Mouse (Mus musculus): ENCODE results near the gene Krt86. TPM values are rescaled to one million over a fixed set of nuclear protein-coding genes. Genes with fewer than 3 reads are reported as not detected.
A peak's percentile ranks its signal among the peaks of the same experiment; 100 is the strongest.

The Krt86 gene
- polyA plus RNA-seq, 1 experiment from 2014 or later: not detected

DNA sequence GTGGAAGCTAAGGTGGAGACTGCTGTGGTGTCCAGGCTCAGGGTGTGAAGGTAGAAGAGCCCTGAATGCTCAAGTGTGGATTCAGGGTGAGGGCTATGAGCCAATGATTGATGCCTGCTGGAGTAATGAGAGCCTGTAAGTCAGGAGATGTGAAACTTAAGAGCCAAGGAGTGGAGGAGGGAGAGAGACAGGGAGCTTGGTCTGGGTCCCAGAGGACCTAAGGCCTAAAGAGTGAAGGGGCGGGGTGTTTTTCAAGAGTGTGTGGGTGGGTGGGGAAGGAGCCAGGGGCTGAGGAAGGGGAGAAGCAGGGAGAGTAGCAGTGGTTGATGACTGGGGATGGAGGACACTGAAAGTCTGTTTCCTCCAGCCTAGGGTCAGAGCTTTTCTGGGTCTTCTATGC lies 10.4 kb downstream of the Krt86 start:
- DNase-seq (ENCODE audit: low spot score) (no peak), ATAC-seq (no peak)
- Histone ChIP-seq H3K4me1 (ENCODE audit: control insufficient read depth, insufficient read depth, low read length) (peaks cover 7% of the 10 kb centered on the region; the same call in 1 of the 2 replicates), H3K27ac (ENCODE audit: low read depth, low read length) (no peak overlapping the region), H3K9ac (ENCODE audit: low read length) (no peak overlapping the region), H3K36me3 (ENCODE audit: control insufficient read depth, insufficient read depth, low read length) (no peaks in the 10 kb centered on the region), H3K9me3 (replicated peaks; ENCODE audit: control insufficient read depth, low read length) (no peaks in the 10 kb centered on the region), H3K27me3 (replicated peaks; ENCODE audit: control insufficient read depth, insufficient read depth, low read length) (0 out of 2 replicates have a peak, but pooled peaks cover 2% of the 10 kb centered on the region), H3K4me3 (ENCODE audit: low read depth, low read length) (no peak overlapping the region), H3K4me2 (ENCODE audit: low read length) (no peak overlapping the region)
- 64% methylated on average over 1 of the region's 1 CpGs for WGBS

DNA sequence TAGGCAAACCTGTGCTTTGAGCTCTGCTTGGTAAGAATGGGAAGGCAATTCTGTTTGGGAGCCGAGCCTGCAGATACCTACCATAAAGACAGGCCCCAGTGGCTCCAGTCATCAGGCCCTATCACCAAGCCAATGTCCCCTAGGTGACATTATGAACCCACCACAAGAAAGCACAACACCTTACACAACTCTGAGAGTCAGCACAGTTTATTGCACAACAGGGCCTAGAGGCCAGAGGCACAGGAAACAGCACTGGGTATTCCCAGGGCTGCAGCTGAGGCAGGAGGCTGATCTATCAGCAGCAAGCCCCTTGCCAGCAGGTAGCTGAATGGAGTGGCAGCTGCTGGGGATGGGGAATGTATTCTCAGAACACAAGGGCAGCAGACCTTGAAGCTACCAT lies 11.7 kb downstream of the Krt86 start:
- Histone ChIP-seq H3K4me2 (ENCODE audit: low read length) (no peak overlapping the region), H3K4me1 (ENCODE audit: control insufficient read depth, insufficient read depth, low read length) (no peaks in the 10 kb centered on the region), H3K36me3 (ENCODE audit: control insufficient read depth, insufficient read depth, low read length) (no peaks in the 10 kb centered on the region), H3K9ac (ENCODE audit: low read length) (no peak overlapping the region), H3K9me3 (replicated peaks; ENCODE audit: control insufficient read depth, low read length) (no peaks in the 10 kb centered on the region), H3K27me3 (replicated peaks; ENCODE audit: control insufficient read depth, insufficient read depth, low read length) (0 out of 2 replicates have a peak, but pooled peaks cover under 1% of the 10 kb centered on the region), H3K27ac (ENCODE audit: low read depth, low read length) (no peak overlapping the region), H3K4me3 (ENCODE audit: low read depth, low read length) (no peak overlapping the region)
- 94% methylated on average over 1 of the region's 1 CpGs for WGBS
- no peak for ATAC-seq
- no peak for DNase-seq (ENCODE audit: low spot score)

DNA sequence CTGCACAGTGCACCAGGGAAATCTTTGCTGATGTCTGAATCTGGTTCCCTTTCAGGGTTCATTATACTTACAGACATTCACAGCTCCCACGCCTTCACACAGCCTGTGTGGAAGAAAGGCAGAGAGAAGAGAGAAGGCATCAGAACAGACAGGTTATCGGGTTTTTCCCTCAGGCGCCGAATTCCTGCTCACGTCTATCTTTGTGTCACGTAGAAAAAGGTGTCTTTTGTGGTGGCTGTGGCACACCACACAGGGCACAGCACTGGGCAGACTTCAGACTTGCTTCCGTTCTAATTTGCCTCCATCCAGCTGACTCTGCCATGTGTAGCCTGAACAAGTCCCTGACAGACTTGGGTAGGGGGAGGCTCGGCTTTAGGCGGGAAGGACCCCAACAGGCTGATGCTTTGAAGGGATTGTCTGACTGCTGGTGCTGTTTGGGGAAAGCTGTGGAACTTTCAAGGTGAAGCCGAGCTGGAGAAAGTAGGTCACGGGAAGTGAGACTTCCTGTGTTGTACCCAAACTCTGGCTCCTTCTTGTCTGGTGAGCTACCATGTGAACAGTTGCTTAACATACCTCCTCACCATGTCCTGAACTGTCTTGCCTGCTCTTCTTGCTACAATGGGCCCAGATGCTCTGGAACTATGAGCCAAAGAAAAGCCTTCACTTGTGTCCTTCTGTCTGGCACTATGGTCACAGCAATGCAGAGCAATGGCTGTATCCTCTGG lies 12.8 kb downstream of the Krt86 start:
- no peak overlapping the region for H3K9ac ChIP-seq (ENCODE audit: low read length)
- H3K27ac ChIP-seq (ENCODE audit: low read depth, low read length): no peak overlapping the region
- no peak overlapping the region for H3K4me2 ChIP-seq (ENCODE audit: low read length)
- DNase-seq (ENCODE audit: low spot score): no peak
- no peaks in the 10 kb centered on the region for H3K9me3 ChIP-seq (replicated peaks; ENCODE audit: control insufficient read depth, low read length)
- H3K27me3 ChIP-seq (replicated peaks; ENCODE audit: control insufficient read depth, insufficient read depth, low read length): no peaks in the 10 kb centered on the region
- 83% methylated on average over 11 of the region's 11 CpGs for WGBS
- ATAC-seq: no peak
- no peaks in the 10 kb centered on the region for H3K36me3 ChIP-seq (ENCODE audit: control insufficient read depth, insufficient read depth, low read length)
- H3K4me3 ChIP-seq (ENCODE audit: low read depth, low read length): no peak overlapping the region
- no peaks in the 10 kb centered on the region for H3K4me1 ChIP-seq (ENCODE audit: control insufficient read depth, insufficient read depth, low read length)

DNA sequence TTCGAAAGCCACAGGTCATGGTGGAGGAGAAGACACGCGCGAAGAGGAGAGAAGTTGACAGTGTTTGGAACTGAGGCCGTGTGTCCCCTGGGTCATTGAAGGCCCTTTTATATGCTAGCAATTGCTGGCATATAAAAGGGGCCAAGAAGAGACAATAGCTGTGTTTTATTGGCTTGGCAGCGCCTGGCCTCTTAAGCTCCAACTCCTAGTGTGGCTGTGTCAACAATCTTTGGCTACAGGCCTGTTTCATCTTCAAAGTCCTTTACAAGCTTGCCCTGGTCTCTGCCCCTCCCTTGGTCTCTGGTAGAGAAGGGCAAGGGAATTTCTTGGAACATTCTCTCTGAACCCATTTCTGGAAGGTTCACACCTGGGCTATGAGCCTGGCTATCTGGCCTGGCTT lies 18.2 kb downstream of the Krt86 start, which contains the start of gene Krt83:
Gene Krt83, minus strand, starts transcription at position 82 of the 400 bp plus-strand sequence.
- Histone ChIP-seq H3K4me2 (ENCODE audit: low read length) (no peak within 1 kb of the TSS), H3K27me3 (replicated peaks; ENCODE audit: control insufficient read depth, insufficient read depth, low read length) (no peaks in the 10 kb centered on the region), H3K36me3 (ENCODE audit: control insufficient read depth, insufficient read depth, low read length) (no peaks in the 10 kb centered on the region), H3K27ac (ENCODE audit: low read depth, low read length) (no peak within 1 kb of the TSS), H3K4me3 (ENCODE audit: low read depth, low read length) (no peak within 1 kb of the TSS), H3K9ac (ENCODE audit: low read length) (no peak within 1 kb of the TSS), H3K9me3 (replicated peaks; ENCODE audit: control insufficient read depth, low read length) (no peaks in the 10 kb centered on the region), H3K4me1 (ENCODE audit: control insufficient read depth, insufficient read depth, low read length) (no peaks in the 10 kb centered on the region)
- no peak for ATAC-seq
- no peak for DNase-seq (ENCODE audit: low spot score)
- 58% methylated on average over 6 of the region's 6 CpGs for WGBS

DNA sequence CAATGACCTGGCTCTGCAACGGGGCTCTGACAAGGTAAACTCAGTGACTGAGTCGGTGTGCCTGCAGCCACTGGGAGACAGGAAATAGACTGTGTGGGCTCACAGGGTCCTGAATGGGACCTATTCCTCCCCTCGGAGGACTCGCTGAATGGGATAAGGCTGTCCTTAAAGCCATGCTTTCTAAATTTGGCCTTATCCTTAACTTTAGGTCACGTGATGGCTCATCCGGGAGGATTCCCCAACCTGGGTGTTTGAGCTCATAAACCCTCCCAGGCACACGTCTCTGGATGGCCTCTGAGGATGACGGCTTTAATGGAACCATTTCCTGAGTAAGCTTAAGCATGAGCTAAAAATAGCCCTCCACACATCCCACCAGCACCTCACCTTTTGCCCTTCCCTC lies 19.4 kb downstream of the Krt86 start:
- Histone ChIP-seq H3K36me3 (ENCODE audit: control insufficient read depth, insufficient read depth, low read length) (no peaks in the 10 kb centered on the region), H3K27me3 (replicated peaks; ENCODE audit: control insufficient read depth, insufficient read depth, low read length) (no peaks in the 10 kb centered on the region), H3K4me1 (ENCODE audit: control insufficient read depth, insufficient read depth, low read length) (no peaks in the 10 kb centered on the region), H3K9ac (ENCODE audit: low read length) (no peak overlapping the region), H3K9me3 (replicated peaks; ENCODE audit: control insufficient read depth, low read length) (no peaks in the 10 kb centered on the region), H3K27ac (ENCODE audit: low read depth, low read length) (no peak overlapping the region), H3K4me2 (ENCODE audit: low read length) (no peak overlapping the region), H3K4me3 (ENCODE audit: low read depth, low read length) (no peak overlapping the region)
- DNase-seq (ENCODE audit: low spot score) (no peak), ATAC-seq (no peak)
- WGBS: 81% methylated on average over 8 of the region's 8 CpGs

DNA sequence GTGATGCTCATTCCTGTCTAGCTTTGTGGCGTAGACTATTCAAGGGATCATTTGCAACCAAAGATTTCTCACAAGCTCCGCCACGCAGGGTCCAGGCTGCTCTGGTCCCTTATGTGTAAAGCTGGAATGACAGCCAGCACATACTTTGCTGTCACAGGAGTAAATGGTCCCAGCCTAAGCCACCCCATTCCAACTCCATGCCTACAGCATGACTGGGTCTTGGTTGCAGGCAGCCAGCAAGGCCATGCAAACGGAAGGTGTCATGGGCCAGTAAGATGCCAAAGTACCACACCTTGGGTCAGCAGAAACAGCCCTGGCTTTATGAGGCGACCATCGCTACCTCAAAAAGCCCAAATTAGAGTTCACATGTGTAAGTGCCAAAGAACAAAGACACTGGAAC lies 20.4 kb downstream of the Krt86 start:
- H3K4me2 ChIP-seq (ENCODE audit: low read length): no peak overlapping the region
- no peaks in the 10 kb centered on the region for H3K9me3 ChIP-seq (replicated peaks; ENCODE audit: control insufficient read depth, low read length)
- no peak overlapping the region for H3K9ac ChIP-seq (ENCODE audit: low read length)
- no peak for DNase-seq (ENCODE audit: low spot score)
- no peak overlapping the region for H3K27ac ChIP-seq (ENCODE audit: low read depth, low read length)
- no peak for ATAC-seq
- H3K36me3 ChIP-seq (ENCODE audit: control insufficient read depth, insufficient read depth, low read length): no peaks in the 10 kb centered on the region
- H3K4me3 ChIP-seq (ENCODE audit: low read depth, low read length): no peak overlapping the region
- no peaks in the 10 kb centered on the region for H3K27me3 ChIP-seq (replicated peaks; ENCODE audit: control insufficient read depth, insufficient read depth, low read length)
- no peaks in the 10 kb centered on the region for H3K4me1 ChIP-seq (ENCODE audit: control insufficient read depth, insufficient read depth, low read length)
- WGBS: 93% methylated on average over 6 of the region's 6 CpGs

DNA sequence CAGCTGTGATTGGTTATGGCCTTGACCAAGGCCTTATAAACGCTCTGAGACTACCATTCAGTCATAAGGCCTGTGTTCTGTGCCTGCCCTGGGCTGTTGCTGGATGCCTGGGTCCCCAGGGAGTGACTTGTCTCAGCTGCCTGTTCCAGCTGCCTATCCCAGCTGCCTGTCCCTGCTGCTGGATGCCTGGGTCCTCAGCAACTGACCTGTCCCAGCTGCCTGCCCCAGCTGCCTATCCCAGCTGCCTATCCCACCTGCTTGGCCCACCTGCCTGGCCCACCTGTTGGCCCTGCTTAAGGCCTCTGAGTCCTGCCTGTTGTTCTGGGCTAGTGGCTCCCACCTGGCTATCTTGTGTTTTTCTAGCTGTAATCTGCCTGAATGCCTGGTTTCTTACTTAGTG lies 20.9 kb downstream of the Krt86 start:
- Histone ChIP-seq H3K9ac (ENCODE audit: low read length) (no peak overlapping the region), H3K9me3 (replicated peaks; ENCODE audit: control insufficient read depth, low read length) (no peaks in the 10 kb centered on the region), H3K4me2 (ENCODE audit: low read length) (no peak overlapping the region), H3K4me3 (ENCODE audit: low read depth, low read length) (no peak overlapping the region), H3K4me1 (ENCODE audit: control insufficient read depth, insufficient read depth, low read length) (no peaks in the 10 kb centered on the region), H3K27me3 (replicated peaks; ENCODE audit: control insufficient read depth, insufficient read depth, low read length) (no peaks in the 10 kb centered on the region), H3K27ac (ENCODE audit: low read depth, low read length) (no peak overlapping the region), H3K36me3 (ENCODE audit: control insufficient read depth, insufficient read depth, low read length) (no peaks in the 10 kb centered on the region)
- DNase-seq (ENCODE audit: low spot score) (no peak), ATAC-seq (no peak)
- 82% methylated on average over 1 of the region's 1 CpGs for WGBS

DNA sequence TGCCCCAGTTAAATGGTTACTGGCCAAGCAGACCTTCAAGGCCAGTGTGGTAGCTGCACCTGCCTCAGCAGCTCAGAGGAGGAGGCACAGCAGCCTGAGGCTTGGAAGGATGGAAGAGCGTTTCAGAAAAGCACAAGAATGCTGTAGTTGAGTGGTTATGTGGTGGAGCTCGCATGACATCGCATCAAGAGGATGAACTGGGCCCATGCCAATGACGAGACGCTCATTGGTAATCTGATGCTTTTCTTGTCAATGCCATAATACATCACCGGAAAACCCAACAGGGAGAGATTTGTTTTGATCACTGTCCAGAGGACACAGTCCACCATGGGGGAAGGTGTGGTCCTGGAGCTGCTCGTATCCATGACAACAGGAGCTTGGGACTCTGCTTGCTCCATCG lies 22.0 kb downstream of the Krt86 start:
- H3K36me3 ChIP-seq (ENCODE audit: control insufficient read depth, insufficient read depth, low read length): no peaks in the 10 kb centered on the region
- WGBS: 86% methylated on average over 8 of the region's 8 CpGs
- no peak overlapping the region for H3K27ac ChIP-seq (ENCODE audit: low read depth, low read length)
- H3K4me2 ChIP-seq (ENCODE audit: low read length): no peak overlapping the region
- no peaks in the 10 kb centered on the region for H3K4me1 ChIP-seq (ENCODE audit: control insufficient read depth, insufficient read depth, low read length)
- no peak overlapping the region for H3K9ac ChIP-seq (ENCODE audit: low read length)
- ATAC-seq: no peak
- DNase-seq (ENCODE audit: low spot score): no peak
- no peaks in the 10 kb centered on the region for H3K9me3 ChIP-seq (replicated peaks; ENCODE audit: control insufficient read depth, low read length)
- H3K4me3 ChIP-seq (ENCODE audit: low read depth, low read length): no peak overlapping the region
- H3K27me3 ChIP-seq (replicated peaks; ENCODE audit: control insufficient read depth, insufficient read depth, low read length): no peaks in the 10 kb centered on the region

DNA sequence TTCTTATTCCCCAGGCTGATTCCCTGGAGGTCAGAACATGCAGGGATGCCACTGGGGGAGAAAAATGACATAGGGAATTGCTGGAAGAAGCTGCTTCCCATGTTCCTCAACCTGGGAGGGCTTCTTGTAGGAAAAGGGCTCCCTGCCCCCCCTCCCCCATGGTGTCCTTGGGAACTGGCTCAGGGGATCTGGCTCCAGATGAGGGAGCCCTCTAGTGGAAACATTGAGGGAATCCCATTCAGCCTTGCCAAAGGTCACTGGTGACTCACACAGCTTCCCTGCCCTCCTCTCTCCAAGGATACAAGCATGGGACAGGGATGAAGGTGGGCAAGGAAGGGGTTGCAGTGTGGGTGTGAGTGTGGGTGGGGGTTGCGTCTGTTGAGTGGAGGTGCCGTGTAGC lies 23.9 kb downstream of the Krt86 start:
- H3K36me3 ChIP-seq (ENCODE audit: control insufficient read depth, insufficient read depth, low read length): no peaks in the 10 kb centered on the region
- no peaks in the 10 kb centered on the region for H3K9me3 ChIP-seq (replicated peaks; ENCODE audit: control insufficient read depth, low read length)
- DNase-seq (ENCODE audit: low spot score) (peak; percentile 27), ATAC-seq (no peak)
- no peak overlapping the region for H3K4me3 ChIP-seq (ENCODE audit: low read depth, low read length)
- no peaks in the 10 kb centered on the region for H3K4me1 ChIP-seq (ENCODE audit: control insufficient read depth, insufficient read depth, low read length)
- WGBS: 60% methylated on average over 2 of the region's 2 CpGs
- no peak overlapping the region for H3K9ac ChIP-seq (ENCODE audit: low read length)
- no peak overlapping the region for H3K4me2 ChIP-seq (ENCODE audit: low read length)
- H3K27ac ChIP-seq (ENCODE audit: low read depth, low read length): no peak overlapping the region
- no peaks in the 10 kb centered on the region for H3K27me3 ChIP-seq (replicated peaks; ENCODE audit: control insufficient read depth, insufficient read depth, low read length)
